Mouse (Mus musculus) lung, postnatal 0 days (tissue): ENCODE results near the gene Naa80.

Experiments used
- CTCF ChIP-seq: IDR thresholded peaks from 2 replicates; pipeline ENCODE4 v1.5.1; 2016; ENCODE audit warnings: antibody characterized with exemption, mild to moderate bottlenecking
- EP300 ChIP-seq: IDR thresholded peaks from 2 replicates; pipeline ENCODE4 v1.6.1; 2016; ENCODE audit warnings: antibody characterized with exemption, mild to moderate bottlenecking, control low read depth

- TF ChIP-seq EP300 (no peak), CTCF (no peak)
Observed at GRCm38 (mm10) chr9:107620954-107621353, 42.3 kb downstream of the Naa80 start.
